Mouse (Mus musculus): ENCODE measurements around the gene Mrpl14.

DNA sequence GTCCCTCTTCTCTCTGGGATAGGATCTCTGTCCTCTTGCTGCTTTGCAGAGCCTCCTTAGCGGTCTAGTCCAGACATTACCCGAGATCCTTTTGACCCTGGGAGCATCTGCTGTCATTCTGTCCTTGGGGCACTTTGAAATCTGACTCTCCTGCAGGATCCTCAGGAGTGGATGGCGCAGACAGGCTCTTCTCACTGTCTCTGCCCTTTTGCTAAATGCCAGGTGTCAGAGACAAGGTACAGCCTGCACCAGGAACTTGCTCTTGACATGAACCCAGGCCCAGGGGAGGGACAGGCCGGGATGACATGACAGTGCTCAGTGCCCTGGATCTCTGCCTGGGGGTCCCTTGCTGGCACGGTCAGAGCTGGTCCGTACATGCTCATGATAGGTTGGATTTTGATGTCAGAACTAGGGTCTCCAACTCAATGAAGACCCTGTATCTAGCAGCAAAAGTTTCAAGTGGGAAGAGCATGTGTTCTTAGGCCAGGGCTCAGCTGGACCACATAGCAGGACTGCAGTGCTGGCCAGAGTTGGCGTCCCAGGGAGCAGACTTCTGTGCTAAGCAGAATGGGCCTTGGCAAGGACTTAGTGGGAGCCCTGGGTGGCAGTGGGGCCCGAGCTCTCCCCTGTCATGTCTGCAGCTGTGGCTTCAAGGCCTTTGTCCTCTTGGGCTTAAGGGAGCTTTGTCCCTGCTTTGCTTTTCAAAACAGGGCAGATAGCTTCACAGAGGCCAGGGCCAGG is 42.0 kb downstream of the Mrpl14 start:
- TF ChIP-seq CTCF (IDR thresholded peaks at IDR 0.05; ENCODE audit: low read depth) (no peak), EP300 (optimal IDR thresholded peaks at IDR 0.05) (no peak)
